Mouse (Mus musculus) adrenal gland, adult 8-10 months (tissue): ENCODE measurements around the gene Pex5. TPM values are rescaled to one million over a fixed set of nuclear protein-coding genes. Genes with fewer than 3 reads are reported as not detected.

Source experiments
- DNase-seq: peaks from one replicate; pipeline ENCODE4 v3.0.0; 2022
- total RNA-seq, 4 experiments: library from RNA; stranded (reverse); gene quantifications; 2 replicates each; pipeline ENCODE4 v1.2.4; 2022

Pex5 gene
- total RNA-seq = 10 to 100 TPM; 62.0 to 95.7 (median 82.8) TPM

DNA sequence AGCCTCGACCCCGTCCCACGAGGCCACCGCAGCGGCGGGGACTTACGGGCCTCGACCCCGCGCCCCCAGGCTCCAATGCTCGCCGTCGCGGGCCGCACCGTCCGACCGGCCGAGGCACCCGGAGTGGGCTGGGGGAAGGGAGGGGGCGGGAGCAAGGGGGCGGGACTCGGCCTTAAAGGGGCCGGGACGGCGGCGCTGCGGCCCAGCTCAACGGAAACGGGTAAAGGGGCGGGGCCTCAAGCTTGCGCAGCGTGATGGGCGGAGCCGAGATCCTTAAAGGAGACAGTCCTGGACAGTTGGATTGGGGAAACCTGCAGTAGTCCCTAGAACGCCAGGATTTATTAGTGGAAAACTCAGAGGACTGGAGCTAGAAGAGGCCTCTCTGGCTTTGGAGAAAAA lies at the start of gene Pex5:
Gene Pex5 (minus strand): TSS at position 141 of the 399 bp plus-strand sequence.
- DNase-seq = peak; percentile 95

DNA sequence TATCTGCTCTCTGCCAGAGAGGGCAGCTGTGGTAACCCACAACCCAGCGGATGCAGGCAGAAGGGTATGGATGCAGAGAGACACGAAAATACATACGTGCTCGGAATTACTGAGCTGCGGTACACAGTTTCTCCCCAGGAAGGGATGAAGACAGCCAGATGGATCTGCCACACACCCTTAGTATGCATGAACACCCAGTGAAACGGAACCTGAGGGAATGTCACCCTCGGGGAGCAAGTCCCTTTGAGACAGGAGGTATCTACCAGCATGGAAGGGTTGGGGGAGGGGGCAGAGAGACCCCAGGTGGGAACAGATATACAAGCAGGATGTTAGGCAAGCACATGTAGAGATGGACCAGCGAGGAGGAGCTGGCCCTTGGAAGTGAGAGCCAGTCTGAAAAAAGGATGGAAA lies 49.0 kb upstream of the Pex5 start:
- no peak for DNase-seq

DNA sequence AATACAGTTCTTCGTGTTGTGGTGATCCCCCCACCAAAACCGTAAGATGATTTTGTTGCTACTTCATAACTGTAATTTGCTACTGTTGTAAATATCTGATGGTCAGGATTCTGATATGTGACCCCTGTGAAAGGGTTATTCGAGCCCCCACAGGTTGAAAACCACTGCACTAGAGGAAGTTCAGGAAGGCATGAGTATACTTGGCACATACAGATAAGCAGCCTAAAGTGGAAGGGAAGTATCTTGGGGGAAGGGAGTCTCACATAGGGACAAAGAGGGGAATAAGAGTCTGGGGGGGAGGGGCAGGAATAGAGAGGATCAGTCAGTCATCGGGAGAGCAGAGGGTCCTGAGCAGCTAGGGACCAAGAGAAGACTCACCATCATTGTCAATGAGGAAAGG lies 44.5 kb upstream of the Pex5 start:
- no peak for DNase-seq

DNA sequence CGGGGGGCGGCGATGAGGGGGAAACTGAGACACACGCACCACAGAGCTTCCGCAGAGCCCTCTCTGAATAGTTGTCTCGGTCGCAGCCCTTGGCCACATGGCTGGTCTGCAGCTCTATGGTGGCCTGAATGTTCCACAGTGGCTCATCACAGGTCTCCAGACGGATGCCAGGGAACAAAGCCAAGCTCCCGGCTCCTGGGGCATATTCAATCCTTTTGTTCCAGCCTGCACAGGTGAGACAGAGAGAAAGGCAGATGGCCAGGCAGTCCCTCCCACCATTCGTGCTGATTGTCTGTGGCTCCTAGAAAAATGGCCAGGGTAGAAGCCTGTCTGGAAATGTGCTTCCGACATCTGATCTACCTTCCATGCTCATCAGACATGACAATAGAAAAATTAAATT lies 43.6 kb upstream of the Pex5 start:
- no peak for DNase-seq

DNA sequence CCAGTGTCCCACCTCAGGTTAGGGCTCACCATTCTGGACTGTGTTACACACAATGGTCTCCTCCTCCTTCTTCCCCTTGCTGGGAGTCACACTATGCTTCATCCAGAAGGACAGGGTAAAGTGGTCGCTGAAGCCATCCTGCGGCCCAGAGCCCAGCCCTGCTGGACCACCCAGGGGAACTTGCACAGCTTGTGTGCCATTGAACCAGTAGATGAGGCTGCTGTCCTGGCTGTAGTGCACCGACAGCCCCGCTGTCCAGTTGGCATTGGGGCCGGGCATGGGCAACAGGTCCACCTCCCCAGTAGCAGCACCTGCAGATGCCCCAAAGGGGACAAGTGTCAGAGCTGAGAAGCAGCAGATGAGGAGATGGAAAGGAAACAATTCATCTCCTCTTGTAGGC lies 43.0 kb upstream of the Pex5 start:
- no peak for DNase-seq

DNA sequence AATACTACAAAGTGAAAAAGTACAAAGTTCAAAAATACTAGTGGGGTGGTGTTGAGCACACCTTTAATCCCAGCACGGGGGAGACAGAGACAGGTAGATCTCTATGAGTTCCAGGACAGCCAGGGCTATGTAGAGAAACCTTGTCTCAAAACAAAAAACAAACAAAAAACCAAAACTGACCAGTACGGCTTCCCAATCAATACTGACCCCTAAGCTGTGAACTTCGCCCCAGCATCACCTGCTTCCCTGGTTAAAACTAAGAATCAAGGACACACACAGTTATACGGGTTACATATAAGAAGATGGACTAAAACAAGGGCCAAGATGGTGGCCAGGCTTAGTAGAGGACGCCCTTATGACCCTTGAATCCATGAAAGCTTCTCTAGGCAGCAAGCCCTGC lies 41.4 kb upstream of the Pex5 start:
- no peak for DNase-seq

DNA sequence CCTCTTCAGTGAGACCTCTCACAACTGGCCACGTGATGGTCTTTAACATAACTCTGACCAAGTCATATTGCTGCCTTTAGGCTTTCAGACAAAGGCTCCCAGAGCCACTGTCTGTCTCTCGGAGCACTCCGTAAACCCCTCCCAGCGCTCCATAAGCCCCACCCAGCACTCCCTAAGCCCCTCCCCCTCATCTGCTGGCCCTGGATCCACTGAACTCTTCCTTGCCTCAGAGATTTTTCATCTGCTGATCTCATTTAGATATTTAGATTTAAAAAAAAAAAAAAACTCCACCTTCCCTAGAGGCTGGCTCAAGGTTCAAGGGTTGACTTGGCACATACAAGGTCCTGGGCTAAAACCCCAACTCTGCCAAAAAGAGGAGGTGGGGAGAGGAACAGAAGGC lies 38.9 kb upstream of the Pex5 start:
- no peak for DNase-seq

DNA sequence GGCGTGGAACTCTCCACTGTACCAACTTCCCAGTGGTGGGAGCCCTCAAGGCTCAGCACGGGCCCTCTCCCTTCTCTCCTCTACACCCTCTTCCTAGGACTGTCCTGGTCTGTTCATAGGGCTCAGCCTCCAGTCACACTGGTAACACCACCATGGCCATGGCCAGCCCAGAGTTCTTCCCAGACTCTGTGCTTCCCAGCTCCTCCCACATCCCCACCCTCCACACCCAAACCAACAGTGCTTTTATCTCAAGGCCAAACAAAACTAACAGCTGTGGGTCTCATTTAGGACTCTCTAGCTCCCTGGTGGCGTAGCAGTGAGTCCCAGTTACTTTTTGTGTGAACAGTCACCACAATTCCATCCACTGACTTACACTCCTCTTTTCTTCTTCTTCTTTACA lies 37.1 kb upstream of the Pex5 start:
- no peak for DNase-seq

DNA sequence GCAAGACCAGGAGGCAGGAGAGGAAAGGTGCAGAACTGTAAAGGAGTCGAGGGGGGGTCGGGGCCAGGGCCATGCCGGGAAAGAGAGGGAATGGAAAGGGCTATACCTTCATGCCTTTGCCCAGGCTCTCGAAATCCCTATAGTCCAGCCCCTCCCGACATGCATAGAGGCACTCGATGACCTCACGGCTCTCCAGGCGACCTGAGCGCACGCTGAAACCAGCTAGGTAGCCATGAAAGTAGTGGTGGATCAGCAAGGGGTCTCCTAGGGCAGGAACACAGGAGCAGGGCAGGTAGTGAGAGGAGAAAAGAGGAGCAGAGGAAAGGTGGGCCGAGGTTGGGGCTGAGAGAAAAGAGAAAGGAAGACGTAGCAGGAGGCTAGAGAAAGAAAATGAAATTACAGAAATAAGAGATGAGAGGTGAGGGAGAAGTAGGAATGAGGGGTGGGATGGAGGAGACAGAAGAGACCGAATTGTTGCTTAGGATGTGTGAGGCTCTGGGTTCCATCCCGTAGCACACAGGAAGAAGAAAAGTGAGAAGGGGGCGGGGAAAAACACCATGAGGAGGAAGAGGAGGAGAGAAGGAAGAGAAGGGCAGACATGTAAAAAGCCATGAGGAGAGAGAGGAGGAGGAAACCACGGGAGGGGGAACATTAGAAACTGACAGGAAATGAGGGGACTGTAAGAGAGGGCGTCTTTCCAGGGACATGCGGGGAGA lies 35.0 kb upstream of the Pex5 start:
- DNase-seq = no peak

DNA sequence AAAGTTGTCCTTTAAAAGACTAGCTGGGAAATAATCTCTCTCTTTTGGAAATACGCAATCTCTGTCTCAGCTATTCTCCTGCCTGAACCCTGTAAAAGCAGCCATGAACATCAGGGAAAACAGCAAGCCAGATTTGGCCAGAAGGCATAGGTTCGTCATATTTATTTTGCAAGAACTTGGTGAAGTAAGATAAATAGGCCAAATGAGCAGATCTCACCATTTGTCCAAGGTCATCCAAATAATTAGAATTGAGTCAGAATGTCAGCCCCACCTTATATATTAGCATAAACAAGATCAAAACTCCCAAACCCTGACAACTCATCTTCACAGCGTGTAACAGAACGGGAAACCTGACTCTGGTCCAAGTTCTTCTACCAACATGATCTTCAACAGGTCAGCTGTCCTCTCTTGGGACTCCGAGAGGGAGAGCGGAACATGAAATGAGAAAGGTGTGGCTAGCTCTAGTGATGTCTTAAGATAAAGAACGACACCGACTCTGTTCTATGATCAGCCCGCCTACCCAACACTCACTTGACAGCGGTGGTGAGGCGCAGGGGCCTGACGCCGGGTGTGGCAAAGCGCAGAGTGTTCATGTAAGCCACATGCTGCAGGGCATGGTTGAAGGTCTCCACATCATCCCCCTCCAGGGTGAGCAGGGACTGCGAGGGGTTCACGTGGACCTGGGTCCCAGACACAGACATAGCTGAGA lies 34.2 kb upstream of the Pex5 start:
- DNase-seq = no peak

DNA sequence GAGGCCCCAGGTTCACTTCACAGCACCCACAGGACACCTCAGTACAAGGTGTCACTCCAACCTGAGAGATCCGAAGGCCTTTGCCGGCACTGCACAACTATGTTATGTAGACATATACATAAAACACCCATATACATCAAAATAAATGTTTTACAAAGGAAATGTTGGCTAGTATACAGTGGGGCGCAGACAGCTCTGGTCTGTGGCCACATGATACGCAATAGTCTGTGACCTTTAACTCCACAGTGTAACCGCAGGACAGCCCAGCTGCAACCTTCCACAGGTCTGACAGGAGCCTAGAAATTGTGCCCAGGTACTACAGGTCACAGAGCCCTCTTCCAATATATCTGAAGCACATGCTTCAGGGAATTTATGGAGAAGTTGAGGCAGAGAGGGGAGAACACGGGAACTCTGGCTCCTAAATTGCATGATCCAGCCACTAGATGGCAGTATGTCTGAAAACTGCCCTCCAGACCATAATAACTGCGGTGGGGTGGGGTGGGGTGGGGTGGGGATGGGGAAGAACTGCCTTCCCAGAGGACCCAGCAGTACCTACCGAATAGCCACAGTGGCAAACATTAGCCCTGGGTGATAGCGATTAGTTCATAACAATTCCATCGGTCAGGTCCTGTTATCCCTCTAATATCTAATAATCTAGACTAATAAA lies 33.5 kb upstream of the Pex5 start:
- DNase-seq = no peak

DNA sequence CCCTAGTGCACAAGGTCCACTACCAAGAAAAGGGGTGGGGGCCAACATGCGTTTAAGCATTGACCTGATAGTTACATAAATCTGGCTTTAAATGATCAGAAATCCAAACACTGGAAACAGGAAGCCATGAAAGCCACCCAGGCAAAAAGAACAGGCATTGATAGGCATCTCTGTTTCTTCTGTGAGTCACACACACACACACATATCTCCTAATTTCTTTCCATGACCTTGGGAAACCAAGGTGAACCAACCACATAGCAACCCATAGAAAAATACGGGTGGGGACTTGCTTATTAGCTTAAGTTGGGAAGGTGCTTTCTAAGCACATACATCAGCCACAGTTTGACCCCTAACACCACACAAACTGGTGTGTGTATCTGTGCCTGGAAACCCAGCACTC lies 32.5 kb upstream of the Pex5 start:
- DNase-seq = no peak

DNA sequence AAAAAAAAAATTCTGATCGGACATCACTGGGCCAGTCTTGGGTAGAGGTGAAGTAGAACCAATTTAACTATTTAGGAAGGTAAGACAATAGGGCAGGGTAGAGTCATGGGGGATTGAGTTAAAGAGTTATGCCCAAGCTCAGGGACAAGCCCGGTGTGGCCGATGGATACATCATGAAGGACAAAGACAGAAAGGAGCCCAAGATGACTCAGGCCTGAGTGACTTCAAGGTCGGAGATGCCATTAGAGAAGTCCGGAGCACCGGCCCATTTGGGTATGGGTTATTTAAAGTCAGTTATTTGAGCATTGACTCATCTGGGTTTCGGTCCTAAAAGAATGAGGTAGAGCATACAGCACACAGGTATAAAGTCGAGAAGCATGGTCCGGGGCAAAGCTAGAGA lies 31.6 kb upstream of the Pex5 start:
- DNase-seq = no peak

DNA sequence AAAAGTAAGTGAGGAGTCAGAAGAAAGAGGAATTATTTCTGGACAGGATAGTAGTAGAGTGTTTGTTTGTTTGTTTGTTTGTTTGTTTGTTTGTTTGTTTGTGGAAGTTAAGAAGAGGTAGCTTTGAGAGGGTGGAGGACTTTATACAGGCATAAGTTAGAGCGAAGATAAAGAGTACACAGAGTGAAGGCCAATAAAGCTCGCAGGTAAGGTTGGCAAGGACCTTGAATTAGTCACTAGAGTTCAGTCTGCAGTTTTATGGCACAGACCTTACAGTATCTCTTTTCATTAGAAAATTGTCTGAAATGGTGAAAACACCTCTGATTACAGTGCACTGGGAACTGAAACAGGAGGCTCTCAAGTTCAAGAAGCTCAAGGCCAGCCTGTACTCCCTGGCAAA lies 31.2 kb upstream of the Pex5 start:
- no peak for DNase-seq

DNA sequence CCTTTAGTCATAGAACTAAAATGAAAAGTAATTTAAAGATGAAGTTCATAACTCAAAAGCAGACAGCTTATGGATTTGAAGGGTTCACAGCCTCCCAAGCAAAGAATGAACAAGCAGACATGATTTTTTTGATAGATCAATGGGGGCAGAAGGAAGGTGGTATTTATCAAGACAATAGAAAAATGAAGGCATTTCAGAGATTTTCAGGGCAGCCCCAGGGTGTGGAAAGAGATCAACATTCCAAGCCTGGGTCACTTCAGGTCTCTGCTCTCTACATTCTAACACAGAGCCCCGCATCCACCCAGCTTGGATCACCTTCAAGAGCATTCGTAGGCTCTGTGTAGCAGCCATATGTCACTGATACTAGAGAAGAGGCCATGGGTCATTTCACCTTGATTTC lies 28.5 kb upstream of the Pex5 start:
- DNase-seq = no peak

DNA sequence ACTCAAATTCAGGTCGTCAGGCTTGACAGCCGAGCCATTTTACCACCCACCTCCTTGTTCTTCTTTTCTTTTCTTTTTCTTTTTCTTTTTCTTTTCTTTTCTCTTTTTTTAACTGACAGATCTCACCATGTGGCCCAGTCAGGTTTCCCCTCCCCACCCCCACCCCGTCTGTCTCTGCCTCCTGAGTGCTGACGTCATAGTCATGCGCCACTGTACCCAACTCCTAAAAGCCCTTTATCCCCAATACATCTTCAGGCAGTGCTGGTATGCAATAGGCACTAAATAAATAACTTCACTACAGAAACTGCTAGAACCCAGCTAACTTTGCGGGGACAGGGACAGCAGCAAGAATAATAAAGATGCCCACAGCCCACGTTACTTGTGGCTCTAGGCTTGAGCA lies 21.4 kb upstream of the Pex5 start:
- DNase-seq = no peak

DNA sequence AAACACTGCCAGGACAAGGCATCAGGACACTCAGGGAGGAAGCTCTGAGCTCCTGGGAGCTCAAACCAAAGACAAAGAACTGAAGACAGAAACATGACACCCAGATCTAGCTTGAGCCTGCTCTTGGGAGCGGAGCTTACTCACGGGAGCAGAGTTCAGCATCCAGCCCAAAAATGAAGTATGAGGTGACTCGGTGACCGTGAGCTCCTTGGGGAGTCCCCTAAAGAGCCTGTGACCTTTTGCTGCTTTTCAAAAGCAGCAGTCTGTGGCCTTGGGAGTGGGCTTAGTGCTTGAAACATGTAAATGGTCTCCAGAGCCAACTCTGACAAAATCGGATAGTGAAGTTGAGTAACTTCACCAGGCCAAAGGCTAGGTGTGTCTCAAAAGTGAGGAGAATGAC lies 20.3 kb upstream of the Pex5 start:
- DNase-seq = no peak

DNA sequence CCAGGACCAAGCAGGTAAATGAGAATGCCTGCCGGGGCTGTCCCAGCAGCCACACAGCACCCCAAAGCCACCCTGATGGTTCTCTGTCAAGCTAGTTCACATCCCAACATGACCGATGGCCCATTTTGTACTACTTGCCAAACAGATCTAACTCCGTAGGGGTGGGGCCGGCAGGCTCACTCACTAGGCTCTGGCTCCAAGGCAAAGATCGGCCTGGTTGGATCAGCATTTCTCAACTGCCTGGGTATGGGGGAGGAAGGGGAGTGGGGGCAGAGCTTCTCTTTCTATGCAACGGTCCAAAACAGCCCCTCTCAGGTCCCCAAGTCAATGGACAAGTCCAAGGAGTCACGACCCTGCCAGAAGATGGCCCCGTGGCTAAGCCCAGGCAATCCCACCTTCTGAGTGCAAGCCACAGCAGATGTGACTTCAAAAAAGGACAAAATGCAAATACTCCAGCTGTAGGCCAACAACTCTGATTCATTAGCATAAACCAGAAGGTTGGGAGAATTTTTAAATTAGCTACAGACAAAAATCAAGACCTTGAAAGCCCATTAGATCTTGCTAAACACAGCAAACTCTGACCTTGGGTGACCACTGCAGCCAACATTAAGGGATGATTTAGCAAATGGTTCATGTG lies 18.9 kb upstream of the Pex5 start:
- DNase-seq = no peak

DNA sequence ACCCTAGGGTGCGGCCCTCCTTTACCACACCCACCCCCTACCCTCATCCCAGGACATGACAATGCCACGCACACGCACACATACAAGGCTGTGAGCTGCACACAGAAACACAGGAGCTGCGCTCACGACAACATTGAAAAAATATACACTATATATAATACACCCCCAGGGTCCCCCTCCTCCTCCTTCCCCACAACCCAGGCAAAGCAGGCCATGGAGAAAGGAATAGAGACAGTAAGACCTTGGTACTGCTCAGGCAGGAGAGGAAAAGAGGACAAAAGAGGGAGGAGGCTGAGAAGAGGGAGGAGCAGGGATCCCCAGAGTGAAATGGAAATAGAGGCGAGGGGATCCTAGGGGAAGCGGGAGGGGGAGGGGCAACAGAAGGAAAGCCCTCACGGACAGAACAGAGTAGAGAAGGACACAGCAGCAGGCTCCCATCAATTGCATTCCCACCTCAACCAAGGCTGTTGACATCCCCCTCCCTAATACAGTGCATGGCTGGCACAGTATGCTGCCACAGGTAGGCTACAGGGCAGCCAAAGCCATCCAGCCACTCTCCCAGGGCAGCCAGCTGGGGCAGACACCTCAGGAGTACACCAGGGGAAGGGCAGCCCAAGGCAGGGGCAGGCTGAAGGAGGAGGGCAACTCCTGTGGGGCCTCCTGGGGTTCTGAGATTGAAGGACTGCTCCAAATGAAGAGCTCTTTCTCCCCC lies 16.1 kb upstream of the Pex5 start:
- no peak for DNase-seq

DNA sequence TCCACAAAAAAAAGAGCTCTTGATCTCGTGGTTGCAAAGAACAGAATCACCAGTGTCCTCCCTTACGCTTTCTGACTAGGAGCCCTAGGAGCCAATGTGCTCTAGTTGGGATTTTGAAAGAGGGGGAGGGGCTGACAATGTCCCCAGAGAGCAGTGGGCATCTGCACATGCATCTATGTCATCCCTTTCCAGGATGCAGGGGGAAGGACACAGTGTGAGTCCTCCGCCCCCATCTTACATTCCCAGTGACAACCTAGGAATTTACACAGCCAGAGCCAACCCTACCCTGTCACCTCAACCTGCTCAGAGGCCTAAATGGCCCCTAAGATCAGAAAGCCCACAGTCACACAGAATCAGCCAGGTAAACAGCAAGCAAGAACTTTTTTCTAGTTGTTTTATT lies 15.5 kb upstream of the Pex5 start:
- no peak for DNase-seq

DNA sequence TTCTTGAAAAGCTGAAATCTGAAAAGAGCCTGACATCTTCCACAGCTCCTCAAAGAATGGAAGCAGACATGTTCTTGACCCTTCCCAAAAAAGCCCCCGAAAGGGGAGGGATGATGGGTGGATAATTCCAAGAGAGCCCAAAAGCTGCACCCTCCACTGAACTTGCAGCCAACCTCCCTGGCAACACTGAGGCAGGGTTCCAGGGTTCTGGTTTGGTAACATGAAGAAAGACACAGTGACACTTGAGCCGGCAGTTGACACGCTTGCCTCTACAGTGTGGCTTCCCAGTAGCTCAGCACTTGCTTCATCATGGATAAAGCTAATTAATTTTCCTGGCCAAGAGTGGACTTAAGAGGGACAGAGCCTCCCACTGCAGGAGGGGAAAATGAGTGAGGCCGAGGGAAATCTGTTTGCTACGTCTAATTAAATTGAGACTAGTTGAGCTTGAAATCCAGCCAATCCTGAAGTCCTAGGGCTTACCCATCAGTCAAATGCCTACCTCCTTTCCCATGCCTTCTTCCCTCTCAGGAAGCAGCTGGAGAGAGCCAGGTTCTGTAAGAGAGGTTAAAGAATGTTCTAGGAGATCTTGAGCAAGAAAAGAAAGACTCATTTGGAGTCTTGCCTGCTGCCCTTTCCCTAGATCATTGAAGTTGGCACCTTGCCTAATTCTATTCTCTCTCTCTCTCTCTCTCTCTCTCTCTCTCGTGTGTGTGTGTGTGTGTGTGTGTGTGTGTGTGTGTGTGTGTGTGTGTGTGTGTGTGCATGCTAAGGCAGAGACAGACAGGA lies 13.1 kb upstream of the Pex5 start:
- DNase-seq = no peak

DNA sequence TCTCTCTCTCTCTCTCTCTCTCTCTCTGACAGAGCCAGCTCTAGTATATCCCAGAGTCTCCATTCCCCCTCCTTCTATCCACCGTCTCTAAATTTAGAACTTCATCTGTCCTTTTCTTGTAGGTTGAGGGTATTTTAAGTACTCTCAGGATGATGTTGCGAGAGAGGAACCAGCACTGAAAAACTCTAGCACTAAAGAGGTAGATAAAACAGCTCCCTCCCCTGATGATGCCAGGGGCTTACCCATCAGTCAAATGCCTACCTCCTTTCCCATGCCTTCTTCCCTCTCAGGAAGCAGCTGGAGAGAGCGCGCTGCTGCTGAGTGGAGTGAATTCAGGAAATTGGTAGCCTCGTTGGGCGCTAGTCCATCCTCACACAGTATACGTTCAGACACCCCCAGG lies 12.4 kb upstream of the Pex5 start:
- no peak for DNase-seq
